Mouse (Mus musculus) heart, postnatal 0 days (tissue): ENCODE measurements at regions not wholly inside any gene's neighbourhood (a gene's known extent, or its start where the extent isn't known, plus 50 kb on each side); places are given as distances from the start of the nearest gene placed in this dataset.

Source experiments
- ATAC-seq: fragments of 200-750 bp; cut with Nextera tagmentation; 2 replicates; pipeline ENCODE4 v1.8.0; 2017; ENCODE audit warnings: low read depth, moderate number of reproducible peaks, moderate library complexity; ENCODE audit not compliant: insufficient read depth
- DNase-seq: peaks from one replicate; pipeline ENCODE4 v3.0.0-alpha.2; 2016; ENCODE audit warnings: low spot score
- H3K27ac ChIP-seq: fragments of 300-500 bp; sonication (generic); 2 replicates; pipeline ENCODE4 v1.5.1; 2014; ENCODE audit warnings: low read depth, mild to moderate bottlenecking
- H3K27me3 ChIP-seq: fragments of 300-500 bp; sonication (generic); 2 replicates; pipeline ENCODE4 v1.6.1; 2014; ENCODE audit warnings: low read length, mixed read lengths; ENCODE audit not compliant: control insufficient read depth, insufficient read depth
- H3K36me3 ChIP-seq: fragments of 300-500 bp; sonication (generic); replicated peaks from 2 replicates; pipeline ENCODE4 v1.6.1; 2014; ENCODE audit warnings: low read length, mixed read lengths; ENCODE audit not compliant: control insufficient read depth, insufficient read depth
- H3K4me1 ChIP-seq: fragments of 300-500 bp; sonication (generic); 2 replicates; pipeline ENCODE4 v1.6.1; 2014; ENCODE audit warnings: antibody characterized with exemption; ENCODE audit not compliant: control insufficient read depth, insufficient read depth
- H3K4me2 ChIP-seq: fragments of 300-500 bp; sonication (generic); 2 replicates; pipeline ENCODE4 v1.6.1; 2014; ENCODE audit warnings: low read depth, mild to moderate bottlenecking, low read length, moderate library complexity
- H3K4me3 ChIP-seq: fragments of 300-500 bp; sonication (generic); 2 replicates; pipeline ENCODE4 v1.5.1; 2014; ENCODE audit warnings: low read depth, low read length
- H3K9ac ChIP-seq: fragments of 300-500 bp; sonication (generic); replicated peaks from 2 replicates; pipeline ENCODE4 v1.6.1; 2014; ENCODE audit warnings: low read depth, low read length, mixed read lengths
- H3K9me3 ChIP-seq: fragments of 300-500 bp; sonication (generic); replicated peaks from 2 replicates; pipeline ENCODE4 v1.6.1; 2016; ENCODE audit warnings: low read length; ENCODE audit not compliant: control insufficient read depth
- CTCF ChIP-seq: IDR thresholded peaks from 2 replicates; pipeline ENCODE4 v1.5.1; 2016; ENCODE audit warnings: antibody characterized with exemption, control low read depth, low read depth
- EP300 ChIP-seq: IDR thresholded peaks from 2 replicates; pipeline ENCODE4 v1.6.1; 2016; ENCODE audit warnings: antibody characterized with exemption, low read depth
- WGBS: fragments of 180-500 bp; shearing (Covaris S2); extraction: QIAGEN DNeasy Blood & Tissue Kit; methylation state at CpG from one replicate; pipeline ENCODE4 v1.1.7; 2014; 5-methylcytosine and 5-hydroxymethylcytosine counted together

DNA sequence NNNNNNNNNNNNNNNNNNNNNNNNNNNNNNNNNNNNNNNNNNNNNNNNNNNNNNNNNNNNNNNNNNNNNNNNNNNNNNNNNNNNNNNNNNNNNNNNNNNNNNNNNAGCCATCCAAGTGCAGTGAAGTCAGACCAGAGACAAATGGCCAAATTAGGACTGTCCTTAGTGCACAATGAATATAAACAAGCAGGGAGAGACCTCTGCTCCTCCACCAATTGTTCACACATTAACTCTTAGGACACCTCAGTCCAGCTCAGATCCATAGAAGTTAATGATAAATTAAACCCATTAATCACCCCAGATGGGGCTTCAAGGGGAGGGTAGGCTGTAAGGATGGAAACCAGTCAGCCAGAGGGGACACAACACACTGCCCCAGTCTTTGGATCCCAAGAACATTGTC, 223.2 kb upstream of the Eef2kmt start:
- ATAC-seq = no peak
- H3K36me3 ChIP-seq = no peaks in the 10 kb centered on the region

DNA sequence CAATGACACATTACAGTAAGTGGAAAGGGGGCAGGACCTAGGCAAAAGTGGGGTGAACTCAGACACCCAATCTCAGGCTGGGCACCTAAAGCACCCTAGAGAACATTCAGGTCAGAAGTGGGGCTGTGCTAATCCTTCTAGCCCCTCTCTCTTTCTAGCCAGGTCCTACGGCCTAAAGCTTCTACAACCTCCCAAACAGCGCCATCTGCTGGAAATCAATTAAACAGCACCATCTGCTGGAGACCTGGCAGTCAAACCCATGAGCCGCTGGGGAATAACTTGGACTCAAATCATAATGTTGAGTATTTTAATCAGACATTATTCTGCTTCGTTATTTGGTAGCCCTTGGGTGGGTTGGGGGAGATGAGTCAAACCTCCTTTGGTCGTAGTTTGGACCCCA, 215.5 kb upstream of the Eef2kmt start:
- TF ChIP-seq CTCF (peak; percentile 67), EP300 (no peak)
- Histone ChIP-seq H3K9me3 (no peaks in the 10 kb centered on the region), H3K9ac (no peak overlapping the region), H3K27ac (no peak overlapping the region), H3K4me3 (no peak overlapping the region), H3K4me2 (no peak overlapping the region), H3K36me3 (no peaks in the 10 kb centered on the region), H3K27me3 (no peaks in the 10 kb centered on the region), H3K4me1 (no peaks in the 10 kb centered on the region; the same call in none of the 2 replicates)
- 22% methylated on average over 5 of the region's 5 CpGs for WGBS
- DNase-seq (no peak), ATAC-seq (no peak)

More for the DNA sequence above, 223.2 kb upstream of the Eef2kmt start:
- Histone ChIP-seq H3K9ac (no peak overlapping the region), H3K4me3 (no peak overlapping the region), H3K9me3 (no peaks in the 10 kb centered on the region), H3K4me1 (no peaks in the 10 kb centered on the region), H3K27ac (no peak overlapping the region), H3K27me3 (no peaks in the 10 kb centered on the region), H3K4me2 (no peak overlapping the region)
- TF ChIP-seq EP300 (no peak), CTCF (no peak)
- DNase-seq = no peak

DNA sequence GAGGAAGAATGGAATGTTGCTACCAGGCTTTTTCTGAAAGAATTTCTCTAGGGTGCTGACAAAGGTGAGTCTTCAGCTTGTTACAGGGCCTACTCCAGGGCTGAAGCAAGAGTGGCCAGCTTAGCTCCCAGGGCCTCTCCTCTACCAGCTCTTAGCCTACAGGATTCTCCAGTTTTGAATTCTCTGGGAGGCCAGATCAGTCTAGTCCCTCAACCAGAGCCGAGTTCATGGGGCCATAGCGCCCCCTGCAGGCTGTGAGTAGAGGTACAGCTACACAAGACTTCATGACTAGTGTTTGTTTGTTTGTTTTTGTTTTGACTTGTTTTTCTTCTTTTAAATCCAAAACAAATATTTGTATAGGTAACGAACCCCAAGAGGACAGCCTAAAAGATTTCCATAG, 211.8 kb upstream of the Eef2kmt start:
- H3K27ac ChIP-seq = no peak overlapping the region
- no peak overlapping the region for H3K4me2 ChIP-seq
- DNase-seq (peak; percentile 50), ATAC-seq (peak; percentile 66)
- H3K9ac ChIP-seq = no peak overlapping the region
- 8% methylated on average over 3 of the region's 3 CpGs for WGBS
- TF ChIP-seq CTCF (peak; percentile 83), EP300 (no peak)
- H3K27me3 ChIP-seq = no peaks in the 10 kb centered on the region
- H3K36me3 ChIP-seq = no peaks in the 10 kb centered on the region
- no peaks in the 10 kb centered on the region for H3K9me3 ChIP-seq
- H3K4me3 ChIP-seq = no peak overlapping the region
- no peaks in the 10 kb centered on the region; the same call in 1 of the 2 replicates for H3K4me1 ChIP-seq

DNA sequence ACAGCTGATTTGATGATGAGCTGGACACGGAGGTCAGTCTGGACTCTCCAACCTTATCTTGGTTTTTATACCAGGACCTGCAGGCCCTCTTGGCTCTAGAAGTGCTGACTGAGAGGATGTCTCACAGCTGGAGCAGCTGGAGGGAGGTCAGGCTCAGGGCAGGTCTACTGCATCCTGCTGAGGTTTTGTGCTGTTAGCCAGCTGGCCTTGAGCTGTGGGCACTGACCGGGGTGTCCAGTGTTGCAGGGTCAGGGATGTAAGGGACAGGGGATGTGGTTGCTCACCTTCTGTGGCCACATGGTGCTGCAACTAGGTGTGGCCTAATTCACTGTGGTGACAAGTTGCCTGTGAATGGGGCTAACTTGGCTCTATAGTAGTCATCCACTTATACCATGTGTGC, 211.0 kb upstream of the Eef2kmt start:
- Histone ChIP-seq H3K9me3 (no peaks in the 10 kb centered on the region), H3K36me3 (no peaks in the 10 kb centered on the region), H3K9ac (no peak overlapping the region), H3K4me2 (no peak overlapping the region), H3K27ac (no peak overlapping the region), H3K4me1 (no peaks in the 10 kb centered on the region; the same call in 1 of the 2 replicates), H3K27me3 (no peaks in the 10 kb centered on the region), H3K4me3 (no peak overlapping the region)
- ATAC-seq = 0 out of 2 replicates have a peak, but pooled peaks have one; percentile 12
- WGBS = 42% methylated on average over 2 of the region's 2 CpGs
- no peak for TF ChIP-seq CTCF
- TF ChIP-seq EP300 = no peak
- DNase-seq = no peak

DNA sequence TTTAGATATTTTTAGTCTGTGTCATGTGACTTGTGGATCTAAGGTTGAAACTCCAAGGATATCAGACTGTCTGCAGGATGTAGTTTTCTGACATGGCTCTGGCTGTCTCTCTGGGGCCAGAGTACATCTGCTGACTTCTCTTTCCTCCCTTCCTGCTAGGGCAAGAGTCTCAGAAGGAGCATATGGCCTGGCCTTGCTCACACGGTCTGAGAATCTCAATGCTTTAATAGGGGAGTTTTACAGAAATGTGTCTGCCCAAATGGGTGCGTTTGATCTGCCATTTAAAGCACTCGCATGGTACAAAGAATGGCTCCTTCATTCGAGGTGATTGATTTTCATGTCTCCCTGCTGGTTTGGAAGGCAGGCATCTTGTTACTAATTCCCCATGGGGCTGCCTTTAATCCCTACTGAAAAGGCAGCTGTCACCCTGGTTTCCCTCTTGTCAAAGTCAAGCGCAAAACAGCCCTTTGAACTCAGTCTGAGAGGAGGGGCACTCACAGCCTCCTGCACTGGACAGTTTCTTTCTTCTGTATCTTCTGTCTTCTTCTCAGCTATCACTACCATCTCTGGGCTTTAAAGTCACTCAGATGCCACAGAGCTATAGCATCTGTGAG, 199.7 kb upstream of the Eef2kmt start:
- DNase-seq (no peak), ATAC-seq (no peak)
- Histone ChIP-seq H3K4me2 (no peak overlapping the region), H3K9ac (no peak overlapping the region), H3K36me3 (no peaks in the 10 kb centered on the region; the same call in 1 of the 2 replicates), H3K9me3 (no peaks in the 10 kb centered on the region), H3K4me1 (peaks cover 9% of the 10 kb centered on the region; the same call in 1 of the 2 replicates), H3K4me3 (no peak overlapping the region), H3K27me3 (no peaks in the 10 kb centered on the region), H3K27ac (no peak overlapping the region)
- WGBS = 33% methylated on average over 5 of the region's 5 CpGs
- TF ChIP-seq EP300 (no peak), CTCF (no peak)

DNA sequence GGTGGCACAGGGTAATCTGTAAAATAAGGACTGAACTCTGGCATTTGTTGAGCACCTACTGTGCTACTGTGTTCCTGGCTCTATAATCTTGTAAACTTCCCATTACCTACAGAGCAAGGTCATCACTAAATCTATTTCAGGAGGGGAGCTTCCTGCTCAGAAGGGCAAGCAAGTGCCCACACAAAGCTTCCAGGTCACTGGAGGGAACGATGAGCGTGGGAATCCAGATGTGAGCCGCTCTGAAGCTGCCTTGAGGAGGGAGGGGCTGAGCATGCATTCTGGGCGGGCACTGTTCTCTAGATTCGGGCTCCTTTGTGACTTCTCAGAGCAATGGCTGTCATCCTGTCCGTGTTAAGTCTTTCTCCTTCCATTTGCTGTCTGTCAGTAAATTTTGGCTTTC, 198.5 kb upstream of the Eef2kmt start:
- Histone ChIP-seq H3K4me1 (peaks cover 9% of the 10 kb centered on the region; the same call in 1 of the 2 replicates), H3K4me2 (no peak overlapping the region), H3K36me3 (no peaks in the 10 kb centered on the region; the same call in 1 of the 2 replicates), H3K27ac (peak overlapping the region; percentile 38; the same call in 1 of the 2 replicates), H3K4me3 (no peak overlapping the region), H3K27me3 (no peaks in the 10 kb centered on the region), H3K9ac (no peak overlapping the region), H3K9me3 (no peaks in the 10 kb centered on the region)
- TF ChIP-seq CTCF = no peak
- no peak for TF ChIP-seq EP300
- DNase-seq (no peak), ATAC-seq (no peak)
- 50% methylated on average over 6 of the region's 6 CpGs for WGBS
